Mouse (Mus musculus): Measurements from ENCODE around the gene Mcrip2. TPM values are rescaled to one million over a fixed set of nuclear protein-coding genes. Genes with fewer than 3 reads are reported as not detected.

The Mcrip2 gene
- polyA plus RNA-seq, 1 experiment from 2014 or later, result 52.4 TPM

DNA sequence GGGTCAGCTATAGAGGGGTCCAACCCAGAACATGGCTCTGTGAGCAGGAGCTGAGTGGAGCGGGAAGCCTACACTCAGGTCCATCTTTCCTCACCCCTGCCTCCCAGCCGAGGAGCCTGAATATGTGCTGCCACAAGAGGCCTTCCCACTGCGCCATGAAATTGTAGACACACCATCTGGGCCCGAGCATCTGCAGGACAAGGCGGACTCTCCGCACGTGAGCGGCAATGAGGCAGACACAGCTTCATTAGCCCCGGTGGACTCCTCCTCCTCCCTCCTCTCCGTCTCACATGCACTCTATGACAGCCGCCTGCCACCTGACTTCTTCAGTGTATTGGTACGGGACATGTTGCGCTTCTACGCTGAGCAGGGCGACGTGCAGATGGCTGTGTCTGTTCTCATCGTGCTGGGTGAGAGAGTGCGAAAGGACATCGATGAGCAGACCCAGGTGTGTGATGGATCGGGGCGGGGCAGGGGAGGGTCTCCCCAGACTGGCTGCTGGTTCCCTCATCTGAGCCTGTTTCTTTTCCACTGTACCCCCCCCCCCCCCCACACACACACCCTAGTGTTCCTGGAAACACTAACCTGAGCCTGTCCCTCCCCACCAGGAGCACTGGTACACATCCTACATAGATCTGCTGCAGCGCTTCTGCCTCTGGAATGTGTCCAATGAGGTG is 40.9 kb downstream of the Mcrip2 start:
- Histone ChIP-seq H3K9ac (ENCODE audit: low read length) (no peak overlapping the region), H3K27ac (replicated peaks) (no peak overlapping the region), H3K36me3 (ENCODE audit: control insufficient read depth, insufficient read depth, low read length) (peaks cover 14% of the 10 kb centered on the region), H3K9me3 (ENCODE audit: control insufficient read depth, low read length) (no peaks in the 10 kb centered on the region), H3K4me2 (replicated peaks; ENCODE audit: low read depth) (no peak overlapping the region), H3K4me1 (replicated peaks; ENCODE audit: control insufficient read depth, insufficient read depth) (peaks cover 22% of the 10 kb centered on the region), H3K27me3 (ENCODE audit: control insufficient read depth, insufficient read depth, low read length) (no peaks in the 10 kb centered on the region), H3K4me3 (ENCODE audit: low read depth, low read length) (no peak overlapping the region)
- ATAC-seq (ENCODE audit: low FRiP score, low TSS enrichment), result no peak
- TF ChIP-seq EP300 (optimal IDR thresholded peaks at IDR 0.05) (no peak), CTCF (IDR thresholded peaks at IDR 0.05; ENCODE audit: low read depth) (no peak)
- no peak for DNase-seq (ENCODE audit: low spot score)
- WGBS, result 93% methylated on average over 22 of the region's 22 CpGs

DNA sequence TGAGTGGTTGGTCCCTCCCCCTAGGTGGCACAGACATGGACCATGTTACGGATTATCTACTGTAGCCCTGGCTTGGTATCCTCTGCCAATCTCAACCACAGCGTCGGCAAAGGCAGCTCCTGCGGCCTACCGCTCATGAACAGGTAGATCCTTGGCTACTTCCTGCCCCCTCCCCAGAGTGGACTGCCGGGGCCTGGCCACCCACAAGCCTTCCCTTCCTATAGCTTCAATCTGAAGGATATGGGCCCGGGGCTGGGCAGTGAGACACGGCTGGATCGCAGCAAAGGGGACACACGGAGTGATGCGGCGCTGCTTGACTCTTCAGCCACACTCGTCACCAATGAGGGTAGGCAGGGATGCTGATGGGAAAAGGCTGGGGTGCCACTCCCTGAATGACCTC is 41.6 kb downstream of the Mcrip2 start:
- no peak for DNase-seq (ENCODE audit: low spot score)
- no peak for ATAC-seq (ENCODE audit: low FRiP score, low TSS enrichment)
- no peak overlapping the region for H3K27ac ChIP-seq (replicated peaks)
- no peak overlapping the region for H3K4me2 ChIP-seq (replicated peaks; ENCODE audit: low read depth)
- peaks cover 22% of the 10 kb centered on the region for H3K4me1 ChIP-seq (replicated peaks; ENCODE audit: control insufficient read depth, insufficient read depth)
- TF ChIP-seq CTCF (IDR thresholded peaks at IDR 0.05; ENCODE audit: low read depth), result no peak
- no peak for TF ChIP-seq EP300 (optimal IDR thresholded peaks at IDR 0.05)
- H3K36me3 ChIP-seq (ENCODE audit: control insufficient read depth, insufficient read depth, low read length), result peaks cover 14% of the 10 kb centered on the region
- no peaks in the 10 kb centered on the region for H3K27me3 ChIP-seq (ENCODE audit: control insufficient read depth, insufficient read depth, low read length)
- 95% methylated on average over 13 of the region's 13 CpGs for WGBS
- H3K9me3 ChIP-seq (ENCODE audit: control insufficient read depth, low read length), result no peaks in the 10 kb centered on the region
- no peak overlapping the region for H3K4me3 ChIP-seq (ENCODE audit: low read depth, low read length)
- no peak overlapping the region for H3K9ac ChIP-seq (ENCODE audit: low read length)

DNA sequence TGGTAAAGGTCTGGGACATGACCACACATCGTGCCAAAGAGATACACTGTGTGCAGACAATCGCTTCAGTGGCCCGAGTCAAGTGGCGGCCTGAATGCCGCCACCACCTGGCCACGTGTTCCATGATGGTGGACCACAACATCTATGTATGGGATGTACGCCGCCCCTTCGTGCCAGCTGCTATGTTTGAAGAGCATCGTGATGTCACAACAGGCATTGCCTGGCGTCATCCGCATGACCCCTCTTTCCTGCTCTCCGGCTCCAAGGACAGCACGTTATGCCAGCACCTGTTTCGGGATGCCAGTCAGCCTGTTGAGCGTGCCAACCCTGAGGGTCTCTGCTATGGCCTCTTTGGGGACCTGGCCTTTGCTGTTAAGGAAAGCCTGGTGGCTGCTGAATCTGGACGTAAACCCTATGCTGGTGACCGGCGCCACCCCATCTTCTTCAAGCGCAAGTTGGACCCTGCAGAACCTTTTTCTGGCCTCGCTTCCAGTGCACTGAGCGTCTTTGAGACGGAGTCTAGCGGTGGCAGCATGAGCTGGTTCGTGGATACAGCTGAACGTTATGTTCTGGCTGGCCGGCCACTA is 42.5 kb downstream of the Mcrip2 start:
- DNase-seq (ENCODE audit: low spot score), result no peak
- H3K9me3 ChIP-seq (ENCODE audit: control insufficient read depth, low read length), result no peaks in the 10 kb centered on the region
- TF ChIP-seq EP300 (optimal IDR thresholded peaks at IDR 0.05) (no peak), CTCF (IDR thresholded peaks at IDR 0.05; ENCODE audit: low read depth) (no peak)
- H3K4me3 ChIP-seq (ENCODE audit: low read depth, low read length), result no peak overlapping the region
- no peak overlapping the region for H3K4me2 ChIP-seq (replicated peaks; ENCODE audit: low read depth)
- WGBS, result 93% methylated on average over 27 of the region's 27 CpGs
- ATAC-seq (ENCODE audit: low FRiP score, low TSS enrichment), result no peak
- no peaks in the 10 kb centered on the region for H3K27me3 ChIP-seq (ENCODE audit: control insufficient read depth, insufficient read depth, low read length)
- no peak overlapping the region for H3K27ac ChIP-seq (replicated peaks)
- H3K4me1 ChIP-seq (replicated peaks; ENCODE audit: control insufficient read depth, insufficient read depth), result peaks cover 16% of the 10 kb centered on the region
- peaks cover 14% of the 10 kb centered on the region for H3K36me3 ChIP-seq (ENCODE audit: control insufficient read depth, insufficient read depth, low read length)
- H3K9ac ChIP-seq (ENCODE audit: low read length), result no peak overlapping the region

DNA sequence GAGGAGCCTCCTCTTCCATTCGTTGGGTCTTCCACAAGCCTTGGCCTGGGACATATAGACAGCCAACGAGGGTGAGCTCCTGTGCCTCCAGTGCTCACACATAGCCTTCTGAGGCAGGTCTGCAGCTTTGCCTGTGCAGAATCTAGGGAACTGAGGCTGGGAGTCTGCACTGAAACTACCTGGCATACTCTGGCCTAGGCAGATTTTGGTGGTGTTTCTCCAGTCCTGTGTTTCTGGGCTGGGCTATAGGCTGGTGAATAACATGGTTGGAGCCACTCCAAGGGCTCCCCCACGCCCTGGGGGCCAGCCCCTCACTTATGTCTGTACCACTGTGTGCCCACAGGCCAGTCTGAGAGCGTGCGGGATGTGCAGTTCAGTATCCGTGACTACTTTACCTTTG is 43.3 kb downstream of the Mcrip2 start:
- ATAC-seq (ENCODE audit: low FRiP score, low TSS enrichment) (no peak), DNase-seq (ENCODE audit: low spot score) (no peak)
- peaks cover 7% of the 10 kb centered on the region for H3K36me3 ChIP-seq (ENCODE audit: control insufficient read depth, insufficient read depth, low read length)
- no peak overlapping the region for H3K4me3 ChIP-seq (ENCODE audit: low read depth, low read length)
- no peaks in the 10 kb centered on the region for H3K27me3 ChIP-seq (ENCODE audit: control insufficient read depth, insufficient read depth, low read length)
- H3K27ac ChIP-seq (replicated peaks), result no peak overlapping the region
- peaks cover 16% of the 10 kb centered on the region for H3K4me1 ChIP-seq (replicated peaks; ENCODE audit: control insufficient read depth, insufficient read depth)
- H3K9ac ChIP-seq (ENCODE audit: low read length), result no peak overlapping the region
- H3K9me3 ChIP-seq (ENCODE audit: control insufficient read depth, low read length), result no peaks in the 10 kb centered on the region
- no peak overlapping the region for H3K4me2 ChIP-seq (replicated peaks; ENCODE audit: low read depth)
- WGBS, result 83% methylated on average over 6 of the region's 6 CpGs
- TF ChIP-seq CTCF (IDR thresholded peaks at IDR 0.05; ENCODE audit: low read depth), result no peak
- TF ChIP-seq EP300 (optimal IDR thresholded peaks at IDR 0.05), result no peak

DNA sequence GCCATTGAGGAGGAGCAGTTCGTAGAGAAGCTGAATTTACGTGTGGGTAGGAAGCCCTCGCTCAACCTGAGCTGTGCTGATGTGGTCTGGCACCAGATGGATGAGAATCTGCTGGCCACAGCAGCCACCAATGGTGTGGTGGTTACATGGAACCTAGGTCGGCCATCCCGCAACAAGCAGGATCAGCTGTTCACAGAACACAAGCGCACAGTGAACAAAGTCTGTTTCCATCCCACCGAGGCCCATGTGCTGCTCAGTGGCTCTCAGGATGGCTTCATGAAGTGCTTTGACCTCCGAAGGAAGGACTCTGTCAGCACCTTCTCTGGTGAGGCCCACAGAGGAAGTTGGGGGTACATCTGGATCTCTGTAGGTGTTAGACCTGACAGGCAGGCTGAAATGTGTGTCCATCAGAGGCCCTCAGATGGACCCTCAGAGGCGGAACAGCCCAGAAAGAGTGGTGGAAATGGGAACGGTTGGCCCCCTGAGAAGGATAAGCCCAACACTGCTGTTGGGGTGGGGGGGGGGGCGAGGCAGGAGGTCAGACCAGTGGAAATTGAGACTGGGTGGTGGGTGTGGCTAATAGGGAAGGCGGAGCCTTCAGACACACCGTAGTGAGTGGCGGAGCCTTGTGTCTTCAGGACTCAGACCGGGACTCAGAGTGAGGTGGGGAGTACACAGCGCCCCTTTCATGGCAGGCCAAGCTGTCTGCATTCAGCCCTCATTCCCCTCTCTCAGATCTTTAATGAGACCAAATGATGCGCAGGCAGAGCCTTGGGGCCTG is 44.0 kb downstream of the Mcrip2 start:
- TF ChIP-seq EP300 (optimal IDR thresholded peaks at IDR 0.05) (no peak), CTCF (IDR thresholded peaks at IDR 0.05; ENCODE audit: low read depth) (no peak)
- H3K27ac ChIP-seq (replicated peaks), result no peak overlapping the region
- peaks cover 13% of the 10 kb centered on the region for H3K4me1 ChIP-seq (replicated peaks; ENCODE audit: control insufficient read depth, insufficient read depth)
- peak overlapping the region; percentile 68 for H3K4me2 ChIP-seq (replicated peaks; ENCODE audit: low read depth)
- H3K9me3 ChIP-seq (ENCODE audit: control insufficient read depth, low read length), result no peaks in the 10 kb centered on the region
- peak; percentile 13 for DNase-seq (ENCODE audit: low spot score)
- H3K27me3 ChIP-seq (ENCODE audit: control insufficient read depth, insufficient read depth, low read length), result no peaks in the 10 kb centered on the region
- peak overlapping the region; percentile 59 for H3K9ac ChIP-seq (ENCODE audit: low read length)
- 69% methylated on average over 16 of the region's 17 CpGs for WGBS
- ATAC-seq (ENCODE audit: low FRiP score, low TSS enrichment), result no peak
- peak overlapping the region; percentile 53 for H3K4me3 ChIP-seq (ENCODE audit: low read depth, low read length)
- H3K36me3 ChIP-seq (ENCODE audit: control insufficient read depth, insufficient read depth, low read length), result peaks cover 7% of the 10 kb centered on the region
